Mouse (Mus musculus) lung, postnatal 36 days (tissue): ENCODE measurements around the gene Hells.

Source experiments
- DNase-seq: peaks from one replicate; pipeline ENCODE4 v3.0.0; 2022; ENCODE audit warnings: mixed read lengths

Gene Hells

DNA sequence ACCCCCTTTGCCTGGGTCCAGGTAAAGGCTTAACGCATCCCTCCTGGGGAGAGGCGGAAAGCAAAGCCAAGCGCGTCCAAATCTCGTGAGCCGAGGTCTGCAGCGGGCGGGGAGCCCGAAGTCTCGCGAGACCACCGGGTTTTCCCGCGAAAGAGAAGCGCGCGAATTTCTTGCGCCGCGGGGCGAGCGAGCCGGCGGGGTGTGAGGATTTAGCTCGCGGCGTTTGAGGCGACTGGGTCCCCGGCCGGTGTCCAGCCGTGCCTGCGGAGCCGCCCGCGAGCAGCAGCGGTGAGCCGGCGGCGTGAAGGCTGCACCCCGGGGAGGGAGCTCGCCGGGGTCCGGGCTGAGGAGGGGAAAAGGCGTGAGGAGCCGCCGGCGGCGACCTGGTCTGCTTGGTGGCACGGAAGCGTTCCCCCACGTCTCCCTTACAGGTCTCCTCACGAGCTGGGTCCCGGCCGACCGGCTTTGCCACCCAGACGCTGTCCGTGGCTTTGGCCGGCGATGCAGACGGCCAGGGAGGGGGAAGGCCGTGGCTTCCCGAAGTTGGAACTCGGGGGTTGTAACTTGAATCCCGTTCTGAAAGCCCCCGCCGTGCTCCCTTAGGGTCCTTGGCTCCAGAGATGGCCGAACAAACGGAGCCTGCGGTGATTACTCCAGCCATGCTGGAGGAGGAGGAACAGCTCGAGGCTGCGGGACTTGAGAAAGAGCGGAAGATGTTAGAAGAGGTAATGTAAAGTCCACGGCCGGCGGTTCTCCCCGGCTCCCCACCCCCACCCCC is at the start of gene Hells:
Gene Hells (plus strand): TSS at position 128 of the 778 bp plus-strand sequence.
- DNase-seq = peak; percentile 84

DNA sequence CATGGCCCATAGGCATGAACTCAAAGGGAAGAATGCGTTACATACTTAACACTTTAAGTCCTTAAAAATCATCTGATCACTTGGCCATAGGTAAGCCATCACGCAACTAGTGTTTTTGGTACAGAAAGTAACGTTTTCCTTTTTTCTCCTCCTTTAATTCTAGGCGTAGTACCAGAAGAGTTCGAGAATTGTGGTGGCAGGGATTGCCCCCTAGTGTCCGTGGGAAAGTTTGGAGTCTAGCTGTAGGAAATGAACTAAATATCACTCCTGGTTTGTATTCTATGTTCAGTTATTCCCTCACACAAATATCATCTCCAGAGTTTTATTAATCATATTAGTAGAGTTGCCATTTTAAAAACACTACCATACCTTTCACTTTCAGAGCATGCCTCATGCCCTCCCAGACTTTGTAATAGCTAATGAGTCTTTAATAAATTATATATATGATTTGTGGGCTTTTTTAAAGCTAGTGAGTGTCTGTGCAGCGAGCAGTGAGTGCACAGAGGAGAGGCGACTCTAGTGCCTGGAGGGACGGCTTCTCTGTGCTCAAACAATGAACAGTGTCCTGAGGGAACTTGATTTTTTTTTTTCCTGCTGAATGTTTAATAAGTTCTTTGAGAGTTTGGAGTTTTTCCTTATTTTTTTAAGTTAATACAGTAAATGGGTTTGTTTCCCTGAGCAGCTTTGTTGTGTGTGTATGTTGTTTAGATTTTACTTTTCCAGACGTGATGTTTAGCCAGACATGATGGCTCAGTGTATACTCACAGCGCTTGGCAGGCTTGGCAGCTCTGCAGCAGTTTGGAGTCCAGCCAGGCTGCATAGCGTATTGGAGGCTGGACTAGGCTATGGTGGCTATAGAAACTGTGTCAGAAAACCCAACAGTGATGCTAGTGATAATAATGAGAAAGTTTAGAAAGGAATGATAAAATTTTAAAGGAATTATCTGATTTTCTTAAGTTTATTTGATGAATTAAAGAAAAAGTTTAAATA is 29.3 kb upstream of the Hells start:
- DNase-seq = peak; percentile 8

DNA sequence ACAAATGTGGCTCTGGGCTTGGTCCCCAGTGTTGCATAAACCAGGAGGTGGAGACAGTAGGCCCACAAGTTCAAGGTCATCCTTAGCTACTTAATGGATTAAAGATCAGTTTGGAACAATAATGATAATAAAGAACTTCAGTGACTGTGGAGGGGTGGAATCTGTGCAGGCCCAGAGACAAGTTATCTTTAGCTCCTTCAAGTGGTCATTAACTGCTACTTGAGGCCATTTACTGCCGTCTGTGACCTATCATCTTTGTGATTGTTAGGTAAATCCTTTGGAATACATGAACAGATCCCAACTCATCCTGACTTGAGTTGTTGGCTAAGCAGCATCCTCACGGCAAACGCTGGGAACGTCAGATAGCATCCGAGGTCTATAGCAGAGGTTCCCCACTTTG is 28.2 kb upstream of the Hells start:
- DNase-seq = no peak

DNA sequence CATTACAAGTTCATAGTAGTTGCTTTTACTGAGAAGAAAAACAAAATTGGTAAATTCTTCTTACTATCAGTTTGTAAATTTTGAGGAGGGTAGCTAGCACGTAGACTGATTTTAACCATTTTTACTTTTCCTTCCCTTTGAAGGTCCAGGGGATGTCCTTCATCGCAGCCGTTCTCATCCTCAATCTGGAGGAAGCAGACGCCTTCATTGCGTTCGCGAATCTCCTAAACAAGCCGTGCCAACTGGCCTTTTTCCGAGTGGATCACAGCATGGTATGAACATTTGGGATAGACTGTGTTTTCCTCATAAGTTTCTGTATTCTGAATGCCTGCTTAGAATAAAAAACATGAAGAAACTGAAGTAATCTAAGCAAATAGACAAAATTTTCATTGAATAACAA is 16.9 kb upstream of the Hells start:
- no peak for DNase-seq

DNA sequence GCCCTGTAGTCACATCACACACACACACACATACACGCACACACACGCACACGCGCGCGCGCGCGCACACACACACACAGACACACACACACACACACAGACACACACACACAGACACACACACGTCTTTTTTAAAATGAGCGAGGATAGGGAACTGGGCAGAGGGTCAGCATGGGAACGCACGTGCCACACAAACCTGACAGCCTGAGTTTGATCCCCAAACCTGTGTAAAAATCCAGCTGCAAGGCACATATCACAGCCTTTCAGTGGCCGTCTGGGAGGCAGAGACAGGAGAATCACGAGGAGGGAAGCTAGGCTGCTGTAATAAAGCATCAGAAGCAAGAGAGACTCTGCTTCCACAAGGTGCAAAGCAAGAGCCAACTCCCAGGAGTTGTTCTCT is 15.8 kb upstream of the Hells start:
- no peak for DNase-seq

DNA sequence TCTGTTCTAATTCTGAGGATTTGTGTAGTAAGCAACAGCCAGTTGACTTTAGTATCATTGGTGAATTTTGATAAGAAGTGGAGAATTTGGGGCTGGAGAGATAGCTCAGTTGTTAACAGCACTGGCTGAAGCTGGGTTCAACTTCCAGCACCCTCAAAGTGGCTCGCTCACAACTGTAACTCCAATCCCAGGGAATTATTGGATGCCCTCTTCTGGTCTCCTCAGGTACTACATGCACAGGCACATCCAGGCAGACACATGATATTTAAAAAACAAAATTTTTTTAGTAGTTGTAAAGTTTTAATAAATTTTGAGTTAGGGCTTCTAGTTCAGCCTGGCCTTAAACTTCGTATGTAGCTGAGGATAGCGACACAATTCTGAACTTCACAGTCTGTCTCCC is 15.0 kb upstream of the Hells start:
- DNase-seq = peak; percentile 78

DNA sequence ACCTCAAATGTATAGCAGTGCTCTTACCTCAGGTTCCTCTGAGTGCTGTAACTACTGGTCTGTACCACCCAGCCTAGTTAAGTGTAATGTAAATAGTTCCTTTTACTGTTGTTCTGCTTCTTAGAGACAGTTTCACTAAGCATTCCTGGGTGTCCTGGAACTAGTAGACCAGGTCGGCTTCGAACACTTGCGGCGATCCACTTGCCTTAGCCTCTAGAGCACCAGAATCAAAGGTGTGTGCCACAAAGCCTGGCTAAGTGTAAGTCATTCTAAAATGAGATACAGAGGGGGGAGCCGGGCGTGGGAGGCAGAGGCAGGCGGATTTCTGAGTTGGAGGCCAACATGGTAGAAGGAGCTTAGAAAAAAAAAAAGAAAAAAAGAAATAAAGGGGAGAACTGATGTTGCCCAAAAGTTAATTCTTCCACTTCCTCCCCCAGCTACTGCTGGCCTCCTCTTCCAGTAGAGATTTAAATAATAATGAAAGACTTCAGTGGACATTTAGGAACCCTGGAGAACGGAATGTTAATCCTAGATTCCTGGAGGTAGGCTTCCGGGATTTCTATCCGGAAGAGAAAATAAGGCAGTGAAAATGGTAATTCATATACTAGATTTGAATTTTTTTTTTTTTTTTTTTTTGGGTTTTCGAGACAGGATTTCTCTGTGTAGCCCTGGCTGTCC is 2.1 kb upstream of the Hells start:
- DNase-seq = no peak

DNA sequence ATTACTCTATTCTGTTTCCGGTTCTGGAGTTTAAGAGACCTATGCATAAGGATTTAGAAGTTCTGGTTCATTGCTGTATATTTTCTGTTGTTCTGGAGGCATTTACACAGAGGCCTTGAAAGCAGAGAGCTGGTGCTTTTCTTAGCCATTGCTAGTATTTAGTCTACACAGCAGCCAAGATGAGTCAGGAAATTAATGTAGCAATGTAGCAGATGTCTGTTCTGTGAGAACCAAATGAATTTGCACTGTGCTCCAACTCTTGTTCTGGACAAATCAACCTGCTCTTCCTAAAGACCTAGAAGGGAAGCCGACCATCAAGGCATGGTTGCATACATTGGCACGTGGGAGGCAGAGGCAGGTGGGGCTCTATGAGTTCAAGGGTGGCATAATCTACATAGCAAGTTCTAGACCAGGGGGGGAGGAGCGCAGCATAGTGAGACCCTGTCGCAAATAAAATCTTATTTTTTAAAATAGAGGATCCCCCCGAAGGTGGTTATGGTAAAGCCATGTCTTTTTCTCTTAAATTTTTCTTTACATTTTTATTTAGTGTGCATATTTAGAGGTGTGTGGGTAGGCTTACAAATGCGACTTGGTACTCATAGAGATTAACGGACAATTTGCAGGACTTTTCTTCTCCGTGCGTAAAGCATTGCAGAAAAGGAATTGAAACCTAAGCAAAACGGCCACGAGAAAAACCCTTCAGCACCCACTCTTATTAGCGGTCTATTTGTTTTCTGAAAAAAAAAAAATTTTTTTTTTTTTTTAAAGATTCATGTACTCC is 1.1 kb upstream of the Hells start:
- no peak for DNase-seq

DNA sequence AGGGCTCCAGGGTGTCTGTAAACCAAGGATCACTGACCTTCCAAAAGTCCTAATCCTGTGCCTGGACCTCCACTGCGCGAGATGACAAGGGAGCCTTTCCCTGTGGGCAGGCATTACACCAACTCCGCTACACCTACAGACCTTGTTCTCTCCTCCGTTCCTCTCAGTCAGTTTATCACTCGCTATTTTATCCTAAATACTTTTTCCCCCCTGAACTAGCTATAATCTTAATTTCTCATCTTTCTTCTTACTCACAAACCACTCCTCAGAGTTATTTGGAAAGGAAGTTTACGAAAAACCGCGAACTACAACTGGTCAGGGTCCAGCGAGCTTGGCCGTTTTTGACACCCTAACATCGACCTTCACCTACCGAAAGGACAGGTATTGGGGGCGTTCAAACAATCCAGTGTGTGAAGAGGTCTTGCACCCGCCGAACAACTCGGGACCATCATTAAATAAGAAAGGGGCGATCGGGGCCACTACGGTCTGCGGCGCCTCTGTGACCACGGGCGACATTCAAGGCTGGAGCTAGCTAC is 395 bp upstream of the Hells start:
- peak; percentile 2 for DNase-seq

DNA sequence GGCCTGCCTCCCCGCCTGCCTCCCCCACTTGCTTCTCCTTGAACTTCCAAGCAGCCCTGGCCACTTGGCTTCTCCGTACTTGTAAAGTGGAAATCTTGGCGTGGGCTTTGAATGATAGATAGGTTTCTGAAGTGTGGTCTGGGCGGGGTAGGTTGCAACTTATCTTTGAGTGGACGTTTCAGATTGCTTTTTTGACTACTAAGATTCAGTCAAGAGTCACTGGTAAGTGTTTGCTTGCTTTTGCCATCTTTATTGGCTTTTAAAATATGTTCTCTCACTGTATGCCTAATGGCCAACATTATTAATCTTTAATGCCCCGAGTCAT is 813 bp downstream of the Hells start:
- DNase-seq = no peak

DNA sequence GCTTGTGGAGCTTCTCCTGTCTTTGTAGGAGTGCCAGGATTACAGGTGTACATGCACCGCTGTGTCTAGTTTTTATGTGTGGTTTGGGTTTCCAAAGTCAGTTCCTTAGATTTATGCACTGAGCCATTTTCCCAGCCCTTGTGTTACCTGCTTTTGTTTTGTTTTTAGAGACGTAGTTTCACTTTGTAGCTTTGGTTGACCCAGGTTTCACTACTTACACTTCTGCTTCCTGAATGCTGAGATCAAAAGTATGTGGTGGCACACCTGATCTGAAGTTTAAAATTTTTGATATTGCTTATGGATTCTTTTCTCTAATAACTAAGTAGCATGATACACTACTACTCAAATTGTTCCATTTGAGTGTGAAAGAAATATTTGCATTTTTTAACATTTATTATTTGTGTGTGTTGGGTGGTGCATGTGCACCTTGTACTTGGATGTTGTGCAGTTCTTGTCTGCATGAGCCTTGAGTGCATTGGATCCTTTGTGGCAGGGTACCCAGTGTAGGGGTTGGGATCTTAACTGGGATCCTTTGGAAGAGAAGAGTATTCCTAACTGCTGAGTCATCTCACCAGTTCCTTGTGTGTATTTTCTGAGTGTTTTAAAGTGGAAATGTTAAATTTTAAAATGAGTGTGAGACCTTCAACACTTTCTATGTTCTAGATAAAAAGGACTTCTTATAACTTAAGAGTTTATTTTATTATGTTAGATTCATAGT is 14.0 kb downstream of the Hells start:
- DNase-seq = no peak

DNA sequence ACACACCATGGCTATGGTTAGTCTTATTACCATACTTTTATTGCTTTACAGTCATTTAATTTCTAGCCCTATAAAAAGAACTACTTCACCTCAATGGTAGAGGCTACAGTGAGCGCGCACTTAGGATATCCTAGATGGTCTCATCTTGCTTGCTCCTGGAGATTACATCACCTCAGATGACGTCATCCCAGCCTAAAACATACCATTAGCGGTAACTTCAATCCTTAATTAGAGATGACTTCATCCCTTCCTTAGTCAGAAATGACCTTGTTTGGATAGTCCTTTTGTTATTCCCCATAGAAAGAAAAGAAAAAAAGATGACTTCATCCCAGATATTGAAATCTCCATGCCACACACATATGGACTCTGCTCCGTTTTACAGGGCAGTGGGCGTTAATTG is 40.0 kb downstream of the Hells start:
- DNase-seq = no peak

DNA sequence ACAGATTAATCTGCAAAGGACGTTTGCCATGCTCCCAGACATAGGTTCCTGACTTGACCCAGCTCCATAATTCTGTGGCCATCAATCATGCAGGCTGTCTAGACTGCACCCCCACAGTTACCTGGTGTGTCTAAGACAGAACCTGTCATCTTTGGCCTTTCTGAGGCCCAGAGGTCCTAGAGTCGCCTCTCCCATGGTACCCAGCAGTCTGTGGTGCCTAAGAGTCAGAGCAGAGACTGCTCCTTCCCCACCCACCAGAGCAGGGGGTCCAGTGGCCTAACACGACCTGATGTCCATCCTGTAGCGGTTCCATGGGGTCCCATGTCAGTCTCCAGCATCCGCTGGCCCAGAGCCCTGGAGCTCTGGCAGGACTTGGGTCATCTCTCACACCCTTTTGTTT is 41.9 kb downstream of the Hells start:
- no peak for DNase-seq

DNA sequence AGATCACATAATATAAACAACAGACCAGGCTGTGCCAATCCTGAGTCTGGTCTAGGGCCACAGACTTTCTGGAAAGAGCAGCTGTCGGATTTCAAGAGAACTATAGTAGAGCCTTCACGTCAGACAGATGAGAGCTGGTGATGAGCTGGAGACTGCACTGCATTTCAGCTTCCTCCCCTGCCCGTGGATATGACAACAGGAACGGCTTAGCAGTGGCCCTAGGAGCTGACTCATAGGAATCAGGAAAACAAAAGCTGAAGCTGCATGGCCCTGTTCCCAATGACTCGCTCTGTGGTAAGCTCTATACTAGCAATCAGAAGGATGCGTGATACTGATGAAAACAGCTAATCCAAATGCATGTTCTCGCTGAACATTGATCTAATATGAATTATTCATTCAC is 43.0 kb downstream of the Hells start:
- DNase-seq = no peak

DNA sequence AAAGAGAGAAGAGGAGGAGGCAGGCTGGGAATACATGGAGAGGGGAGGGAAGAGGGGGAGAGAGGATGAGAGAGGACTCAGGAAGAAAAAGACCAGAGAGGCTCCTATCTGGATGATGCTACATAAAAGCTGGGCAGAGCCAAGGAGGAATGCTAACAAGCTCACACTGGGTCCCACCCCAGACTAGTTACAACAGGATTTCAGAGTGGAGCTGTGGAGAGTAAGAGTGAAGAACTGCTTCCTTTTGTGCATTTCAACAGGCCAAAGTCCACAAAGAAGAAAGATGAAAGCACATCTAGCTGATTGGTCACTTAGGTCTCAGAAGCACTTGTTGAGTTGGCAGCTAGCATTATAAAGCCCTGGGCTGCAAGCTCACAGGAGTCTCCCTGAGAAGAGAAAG is 45.6 kb downstream of the Hells start:
- DNase-seq = no peak

DNA sequence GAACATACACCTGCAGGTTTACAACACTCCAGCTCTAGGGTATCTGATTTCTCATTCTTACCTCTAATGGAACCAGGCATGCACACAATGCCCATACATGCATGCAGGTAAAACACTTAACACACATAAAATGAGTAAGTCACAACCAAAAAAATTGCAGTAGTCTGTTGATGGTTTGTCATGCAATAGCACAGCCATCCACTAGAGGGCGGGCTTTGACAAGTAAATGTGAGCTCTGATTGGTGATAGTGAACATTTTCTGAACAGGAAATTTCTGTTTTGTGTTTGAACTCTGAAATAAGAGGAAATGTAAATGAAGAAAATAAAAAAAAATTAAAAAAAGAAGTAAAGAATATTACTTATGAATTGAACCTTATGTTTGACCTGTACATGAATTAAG is 51.3 kb downstream of the Hells start:
- peak; percentile 74 for DNase-seq

DNA sequence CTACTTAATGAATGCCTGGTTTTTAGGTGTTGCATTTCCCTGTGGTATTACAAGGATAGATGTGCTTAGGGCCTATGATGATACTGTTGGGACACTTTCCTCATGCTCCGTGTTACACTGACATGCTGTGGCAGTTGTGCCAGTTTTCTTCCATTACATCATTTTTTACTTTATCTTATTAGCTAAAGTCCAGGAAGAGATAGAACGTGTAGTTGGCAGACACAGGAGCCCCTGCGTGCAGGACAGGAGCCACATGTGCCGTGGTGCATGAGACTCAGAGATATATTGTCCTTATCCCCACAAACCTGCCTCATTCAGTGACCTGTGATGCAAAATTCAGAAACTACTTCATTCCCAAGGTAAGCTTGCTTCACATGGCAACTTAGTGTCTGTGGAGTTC is 67.5 kb downstream of the Hells start:
- DNase-seq = no peak

DNA sequence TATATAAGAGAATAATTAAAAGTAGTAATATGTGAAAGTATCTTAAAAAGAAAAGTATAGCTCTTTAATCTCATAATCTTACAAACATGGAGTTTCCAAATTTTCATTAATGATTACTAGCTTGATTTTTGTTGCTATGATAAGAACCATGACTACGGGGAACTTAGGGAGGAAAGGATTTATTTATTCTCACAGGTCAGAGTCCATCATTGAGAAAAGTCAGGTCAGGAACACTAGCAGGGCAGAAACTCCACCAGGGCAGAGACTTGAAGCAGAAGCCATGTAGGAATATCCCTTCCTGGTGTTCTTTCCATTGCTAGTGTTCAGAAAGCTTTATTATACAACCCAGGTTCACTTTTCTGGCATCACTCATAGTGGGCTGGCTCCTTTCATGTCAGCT is 68.0 kb downstream of the Hells start:
- DNase-seq = no peak

DNA sequence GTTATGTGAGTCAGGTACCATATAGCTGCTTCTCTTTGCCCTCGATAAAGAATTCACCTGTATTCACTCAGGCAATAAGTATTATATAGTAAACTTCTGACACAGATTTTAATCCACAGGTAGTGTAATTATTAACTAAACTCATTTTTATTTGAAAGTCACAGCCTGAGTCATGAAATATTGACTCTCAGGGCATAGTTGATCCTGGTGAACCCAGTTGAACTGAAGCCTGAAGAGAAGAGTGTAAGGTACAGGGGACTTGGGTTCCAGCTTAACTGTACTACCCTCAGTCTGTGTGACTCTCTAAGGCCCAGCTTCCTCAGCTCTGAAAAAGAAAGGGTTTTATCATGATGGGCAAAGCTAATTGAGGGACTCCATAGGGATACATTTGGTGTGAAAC is 74.4 kb downstream of the Hells start:
- no peak for DNase-seq

DNA sequence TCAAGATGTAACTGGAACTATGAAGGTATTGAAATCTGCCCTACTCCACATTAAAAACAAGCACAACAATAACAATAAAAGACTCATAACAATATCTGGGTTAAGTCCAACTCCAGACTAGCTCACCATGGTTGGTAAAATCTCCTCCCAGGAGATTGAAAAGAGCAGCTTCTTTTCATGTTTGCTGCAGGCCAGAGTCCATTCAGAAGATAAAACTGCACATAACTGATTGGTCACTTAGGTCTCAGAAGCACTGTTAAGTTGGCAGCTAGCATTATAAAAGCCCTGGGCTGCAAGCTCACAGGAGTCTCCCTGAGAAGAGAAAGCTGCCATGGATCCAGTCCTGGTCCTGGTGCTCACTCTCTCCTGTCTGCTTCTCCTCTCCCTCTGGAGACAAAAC is 76.0 kb downstream of the Hells start, which contains the start of gene Cyp2c55:
Gene Cyp2c55 (plus strand): TSS at position 305 of the 400 bp plus-strand sequence.
- DNase-seq = no peak
